Mouse (Mus musculus) neural tube, embryonic 14.5 days (tissue): ENCODE data around the gene D1Ertd622e. TPM values are rescaled to one million over a fixed set of nuclear protein-coding genes. Genes with fewer than 3 reads are reported as not detected.

Source experiments
- ATAC-seq: fragments of 200-750 bp; cut with Nextera tagmentation; 2 replicates; pipeline ENCODE4 v1.8.0; 2017; ENCODE audit warnings: low read depth, mild to moderate bottlenecking, moderate TSS enrichment, moderate library complexity
- H3K27ac ChIP-seq: fragments of 300-500 bp; sonication (generic); 2 replicates; pipeline ENCODE4 v1.5.1; 2014; ENCODE audit warnings: low read depth, mild to moderate bottlenecking, control low read depth, low read length, moderate library complexity, mixed read lengths
- H3K27me3 ChIP-seq: fragments of 300-500 bp; sonication (generic); 2 replicates; pipeline ENCODE4 v1.6.1; 2014; ENCODE audit warnings: low read length; ENCODE audit not compliant: control insufficient read depth, insufficient read depth
- H3K36me3 ChIP-seq: fragments of 300-500 bp; sonication (generic); 2 replicates; pipeline ENCODE4 v1.6.1; 2014; ENCODE audit warnings: low read length, mixed read lengths; ENCODE audit not compliant: control insufficient read depth, insufficient read depth
- H3K4me1 ChIP-seq: fragments of 300-500 bp; sonication (generic); 2 replicates; pipeline ENCODE4 v1.6.1; 2014; ENCODE audit warnings: low read length; ENCODE audit not compliant: control insufficient read depth, insufficient read depth
- H3K4me2 ChIP-seq: fragments of 300-500 bp; sonication (generic); 2 replicates; pipeline ENCODE4 v1.6.1; 2014; ENCODE audit warnings: mild to moderate bottlenecking, low read depth, low read length, control low read depth
- H3K4me3 ChIP-seq: fragments of 300-500 bp; sonication (generic); 2 replicates; pipeline ENCODE4 v1.5.1; 2014; ENCODE audit warnings: low read depth, low read length, control low read depth, mixed read lengths
- H3K9ac ChIP-seq: fragments of 300-500 bp; sonication (generic); replicated peaks from 2 replicates; pipeline ENCODE4 v1.6.1; 2014; ENCODE audit warnings: low read depth, mild to moderate bottlenecking, control low read depth, low read length, mixed read lengths
- H3K9me3 ChIP-seq: fragments of 300-500 bp; sonication (generic); 2 replicates; pipeline ENCODE4 v1.6.1; 2016; ENCODE audit warnings: low read length; ENCODE audit not compliant: control insufficient read depth
- WGBS: fragments of 180-500 bp; shearing (Covaris S2); extraction: QIAGEN DNeasy Blood & Tissue Kit; methylation state at CpG from one replicate; pipeline ENCODE4 v1.1.7; 2014; 5-methylcytosine and 5-hydroxymethylcytosine counted together
- polyA plus RNA-seq: library from polyadenylated mRNA; unstranded; fragments of >200 nt; fragmentation: Nextera tagmentation; extraction: Ambion mirVana; gene quantifications from 2 replicates; pipeline ENCODE4 v1.2.1, GENCODE M21; 2014

Gene D1Ertd622e
- polyA plus RNA-seq, 1 experiment from 2014 or later = 62.2 TPM

GRCm38 (mm10) chr1:97676115-97676514 lies 14.2 kb upstream of the D1Ertd622e start:
- H3K27me3 ChIP-seq = no peaks in the 10 kb centered on the region
- no peak for ATAC-seq
- H3K9me3 ChIP-seq = no peaks in the 10 kb centered on the region
- no peak overlapping the region for H3K4me2 ChIP-seq
- 63% methylated on average over 2 of the region's 2 CpGs for WGBS
- no peak overlapping the region for H3K9ac ChIP-seq
- H3K4me1 ChIP-seq = no peaks in the 10 kb centered on the region
- H3K36me3 ChIP-seq = no peaks in the 10 kb centered on the region
- H3K27ac ChIP-seq = no peak overlapping the region
- H3K4me3 ChIP-seq = no peak overlapping the region

GRCm38 (mm10) chr1:97672849-97673248 lies 11.0 kb upstream of the D1Ertd622e start:
- H3K9ac ChIP-seq = no peak overlapping the region
- H3K4me2 ChIP-seq = no peak overlapping the region
- H3K4me1 ChIP-seq = no peaks in the 10 kb centered on the region
- no peaks in the 10 kb centered on the region for H3K27me3 ChIP-seq
- no peak for ATAC-seq
- no peaks in the 10 kb centered on the region for H3K9me3 ChIP-seq
- no peak overlapping the region for H3K4me3 ChIP-seq
- H3K27ac ChIP-seq = no peak overlapping the region
- 83% methylated on average over 2 of the region's 2 CpGs for WGBS
- no peaks in the 10 kb centered on the region for H3K36me3 ChIP-seq

GRCm38 (mm10) chr1:97667288-97667687 lies 5.4 kb upstream of the D1Ertd622e start:
- WGBS = 96% methylated on average over 1 of the region's 1 CpGs
- Histone ChIP-seq H3K9me3 (no peaks in the 10 kb centered on the region), H3K4me3 (no peak overlapping the region), H3K27me3 (no peaks in the 10 kb centered on the region), H3K9ac (no peak overlapping the region), H3K36me3 (no peaks in the 10 kb centered on the region), H3K27ac (no peak overlapping the region), H3K4me1 (0 out of 2 replicates have a peak, but pooled peaks cover 2% of the 10 kb centered on the region), H3K4me2 (no peak overlapping the region)
- ATAC-seq = no peak

DNA sequence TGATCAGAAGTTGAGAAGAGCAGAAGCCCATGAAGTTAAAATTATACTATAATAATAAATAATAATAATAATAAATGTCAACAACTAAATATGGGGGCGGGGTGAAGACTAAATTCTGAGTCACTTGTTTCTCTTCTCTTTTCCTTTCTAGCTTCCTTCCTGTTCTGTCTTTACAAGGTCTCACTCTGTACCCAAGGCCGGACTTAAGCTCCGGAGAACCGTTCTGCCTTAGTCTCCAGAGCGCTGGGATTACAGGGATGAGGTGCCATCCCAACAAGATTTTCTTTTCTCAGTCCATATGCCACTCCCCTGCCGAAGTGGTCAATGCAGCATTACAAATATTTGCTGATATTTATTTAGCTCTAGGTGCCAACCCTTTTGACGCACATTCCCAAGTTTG lies 450 bp upstream of the D1Ertd622e start:
- no peak for ATAC-seq
- Histone ChIP-seq H3K9ac (peak overlapping the region; percentile 90), H3K36me3 (no peaks in the 10 kb centered on the region), H3K4me1 (peaks cover 24% of the 10 kb centered on the region), H3K4me3 (peak overlapping the region; percentile 98), H3K27me3 (no peaks in the 10 kb centered on the region), H3K4me2 (peak overlapping the region; percentile 63), H3K27ac (peak overlapping the region; percentile 98), H3K9me3 (no peaks in the 10 kb centered on the region)
- WGBS = 17% methylated on average over 7 of the region's 7 CpGs

DNA sequence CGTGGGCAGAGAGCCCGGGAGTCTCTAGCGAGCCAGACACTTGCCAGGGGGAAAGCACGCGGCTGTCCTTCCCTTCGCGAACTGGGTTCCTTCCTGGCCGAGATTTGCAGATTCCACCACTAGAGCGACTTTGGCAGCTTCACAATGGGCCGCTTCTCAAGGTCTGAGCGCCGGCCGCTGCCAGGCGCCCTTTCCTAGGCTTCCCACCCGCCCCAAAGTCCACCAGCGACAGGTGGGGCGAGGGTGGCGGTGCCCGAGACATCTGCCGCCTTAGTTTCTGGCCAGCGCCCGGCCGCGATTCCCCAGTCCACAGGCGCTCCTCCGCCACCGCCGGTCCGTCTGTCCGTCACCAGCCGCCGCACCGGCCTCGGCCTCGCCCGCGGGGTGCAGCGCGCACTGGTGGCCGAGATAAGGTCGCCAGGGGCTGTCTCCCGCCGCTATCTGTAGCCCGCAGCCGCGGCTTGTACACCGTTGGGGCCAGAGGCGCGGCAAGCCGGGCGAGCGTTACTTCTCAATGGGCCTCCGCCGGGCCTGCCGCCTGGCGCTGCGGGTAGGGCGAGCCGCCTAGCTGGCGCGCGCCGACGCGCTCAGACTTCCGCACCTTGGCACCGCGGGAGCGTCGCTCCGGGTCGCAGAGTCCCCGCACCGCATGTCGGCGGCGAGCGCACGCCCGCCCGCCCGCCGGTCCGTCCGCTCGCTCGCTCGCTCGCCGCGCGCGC lies 1.0 kb downstream of the D1Ertd622e start:
- peak overlapping the region; percentile 98 for H3K27ac ChIP-seq
- no peaks in the 10 kb centered on the region for H3K36me3 ChIP-seq
- H3K4me2 ChIP-seq = peak overlapping the region; percentile 63
- ATAC-seq = peak; percentile 13
- peak overlapping the region; percentile 98 for H3K4me3 ChIP-seq
- under 1% methylated on average over 75 of the region's 93 CpGs for WGBS
- H3K9me3 ChIP-seq = no peaks in the 10 kb centered on the region
- H3K4me1 ChIP-seq = peaks cover 32% of the 10 kb centered on the region
- peak overlapping the region; percentile 90 for H3K9ac ChIP-seq
- no peaks in the 10 kb centered on the region for H3K27me3 ChIP-seq

- 47% methylated on average over 7 of the region's 7 CpGs for WGBS
- peaks cover 33% of the 10 kb centered on the region for H3K4me1 ChIP-seq
Observed at GRCm38 (mm10) chr1:97659405-97659804, 2.5 kb downstream of the D1Ertd622e start.

GRCm38 (mm10) chr1:97657786-97658185 lies 4.1 kb downstream of the D1Ertd622e start:
- H3K4me3 ChIP-seq = no peak overlapping the region
- H3K9me3 ChIP-seq = no peaks in the 10 kb centered on the region
- no peaks in the 10 kb centered on the region for H3K36me3 ChIP-seq
- H3K27me3 ChIP-seq = no peaks in the 10 kb centered on the region
- no peak overlapping the region for H3K27ac ChIP-seq
- peaks cover 33% of the 10 kb centered on the region for H3K4me1 ChIP-seq
- ATAC-seq = no peak
- 71% methylated on average over 2 of the region's 2 CpGs for WGBS
- H3K9ac ChIP-seq = no peak overlapping the region
- peak overlapping the region; percentile 4; the same call in 1 of the 2 replicates for H3K4me2 ChIP-seq

More at GRCm38 (mm10) chr1:97659405-97659804, 2.5 kb downstream of the D1Ertd622e start:
- ATAC-seq = no peak
- H3K9ac ChIP-seq = no peak overlapping the region
- H3K27me3 ChIP-seq = no peaks in the 10 kb centered on the region
- no peaks in the 10 kb centered on the region for H3K36me3 ChIP-seq
- no peaks in the 10 kb centered on the region for H3K9me3 ChIP-seq
- H3K27ac ChIP-seq = no peak overlapping the region
- H3K4me3 ChIP-seq = peak overlapping the region; percentile 98
- peak overlapping the region; percentile 63 for H3K4me2 ChIP-seq

DNA sequence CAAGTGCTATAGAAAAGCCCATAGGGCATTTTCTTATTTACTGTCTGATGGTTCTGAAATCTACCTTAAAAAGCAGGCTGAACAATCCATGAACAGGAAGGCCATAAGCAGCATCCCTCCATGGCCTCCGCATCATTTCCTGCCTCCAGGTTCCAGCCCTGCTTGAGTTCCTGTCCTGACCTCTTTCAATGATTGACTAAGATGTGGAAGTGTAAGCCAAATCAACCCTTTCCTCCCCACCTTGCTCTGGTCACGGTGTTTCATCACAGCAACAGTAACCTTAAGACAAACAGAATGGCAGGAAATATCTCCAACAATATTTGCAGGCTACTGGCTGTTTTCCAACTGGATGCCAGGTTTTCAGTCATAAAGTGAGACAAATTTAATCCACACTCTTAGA lies 4.7 kb downstream of the D1Ertd622e start:
- WGBS = 76% methylated on average over 2 of the region's 2 CpGs

GRCm38 (mm10) chr1:97654397-97654975 lies 7.4 kb downstream of the D1Ertd622e start:
- Histone ChIP-seq H3K27ac (no peak overlapping the region), H3K4me3 (no peak overlapping the region), H3K9ac (no peak overlapping the region), H3K4me1 (peaks cover 23% of the 10 kb centered on the region), H3K9me3 (no peaks in the 10 kb centered on the region), H3K36me3 (no peaks in the 10 kb centered on the region), H3K4me2 (no peak overlapping the region), H3K27me3 (no peaks in the 10 kb centered on the region)
- WGBS = 70% methylated on average over 6 of the region's 6 CpGs
- ATAC-seq = no peak

More for the DNA sequence above, 4.7 kb downstream of the D1Ertd622e start:
- Histone ChIP-seq H3K4me2 (no peak overlapping the region), H3K4me3 (no peak overlapping the region), H3K4me1 (peaks cover 30% of the 10 kb centered on the region), H3K27ac (no peak overlapping the region), H3K27me3 (no peaks in the 10 kb centered on the region), H3K9me3 (no peaks in the 10 kb centered on the region), H3K9ac (no peak overlapping the region), H3K36me3 (no peaks in the 10 kb centered on the region)
- ATAC-seq = no peak
